Mouse (Mus musculus): ENCODE data around the gene Arntl. TPM values are rescaled to one million over a fixed set of nuclear protein-coding genes. Genes with fewer than 3 reads are reported as not detected.

The Arntl gene
- polyA plus RNA-seq, 1 experiment = 12.6 TPM

DNA sequence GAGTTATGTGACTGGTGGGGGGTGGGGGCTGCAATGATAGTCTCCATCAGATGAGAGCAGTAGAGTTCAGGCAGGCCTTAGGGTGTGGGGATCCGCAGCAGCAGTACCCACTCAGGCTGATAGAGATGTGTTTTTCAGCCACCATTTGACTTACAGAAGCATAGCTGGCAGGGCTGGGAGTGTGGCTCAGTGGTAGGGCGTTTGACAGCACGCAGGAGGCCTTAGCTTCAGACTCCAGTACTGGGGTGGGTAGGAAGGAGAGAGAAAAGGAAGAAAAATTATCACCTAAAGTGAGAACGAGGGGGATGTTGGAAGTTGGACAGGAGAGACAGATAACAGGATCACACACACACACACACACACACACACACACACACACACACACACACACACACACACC lies 71.2 kb downstream of the Arntl start:
- Histone ChIP-seq H3K4me3 (ENCODE audit: insufficient read depth, low read length) (no peak overlapping the region), H3K27ac (ENCODE audit: insufficient read depth, low read depth, low read length) (no peak overlapping the region), H3K4me1 (ENCODE audit: control insufficient read depth, insufficient read depth, low read length) (no peaks in the 10 kb centered on the region)
- TF ChIP-seq CTCF (IDR thresholded peaks at IDR 0.05; ENCODE audit: low read depth, low read length) (no peak), POLR2A (IDR thresholded peaks at IDR 0.05; ENCODE audit: borderline replicate concordance, low read depth, low read length) (no peak)

DNA sequence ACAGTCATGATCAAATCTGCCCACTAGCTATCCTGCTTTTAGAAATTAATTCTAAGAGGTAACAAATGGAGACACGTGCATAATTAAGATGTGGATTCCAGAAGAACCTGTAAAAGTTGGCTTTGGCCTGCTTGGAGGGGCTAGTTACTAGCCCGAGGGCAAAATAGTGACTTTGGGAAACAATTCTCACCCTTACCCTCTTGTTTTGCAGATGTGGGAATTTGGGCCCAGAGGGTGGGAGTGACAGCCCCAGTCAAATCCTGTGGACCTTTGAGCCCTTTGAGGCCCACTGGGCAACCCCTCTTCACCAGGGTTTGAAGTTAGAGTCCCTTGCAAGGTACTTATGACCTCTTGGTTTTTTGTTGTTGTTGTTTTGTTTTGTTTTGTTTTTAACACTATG lies 72.0 kb downstream of the Arntl start:
- H3K4me3 ChIP-seq (ENCODE audit: insufficient read depth, low read length) = no peak overlapping the region
- H3K4me1 ChIP-seq (ENCODE audit: control insufficient read depth, insufficient read depth, low read length) = no peaks in the 10 kb centered on the region
- no peak for TF ChIP-seq CTCF (IDR thresholded peaks at IDR 0.05; ENCODE audit: low read depth, low read length)
- no peak for TF ChIP-seq POLR2A (IDR thresholded peaks at IDR 0.05; ENCODE audit: borderline replicate concordance, low read depth, low read length)
- no peak overlapping the region for H3K27ac ChIP-seq (ENCODE audit: insufficient read depth, low read depth, low read length)

GRCm38 (mm10) chr7:113285405-113285804 lies 78.1 kb downstream of the Arntl start:
- peaks cover 28% of the 10 kb centered on the region for H3K4me1 ChIP-seq (ENCODE audit: control insufficient read depth, insufficient read depth, low read length)
- H3K4me3 ChIP-seq (ENCODE audit: insufficient read depth, low read length) = no peak overlapping the region
- no peak overlapping the region for H3K27ac ChIP-seq (ENCODE audit: insufficient read depth, low read depth, low read length)
- TF ChIP-seq POLR2A (IDR thresholded peaks at IDR 0.05; ENCODE audit: borderline replicate concordance, low read depth, low read length) (no peak), CTCF (IDR thresholded peaks at IDR 0.05; ENCODE audit: low read depth, low read length) (no peak)

DNA sequence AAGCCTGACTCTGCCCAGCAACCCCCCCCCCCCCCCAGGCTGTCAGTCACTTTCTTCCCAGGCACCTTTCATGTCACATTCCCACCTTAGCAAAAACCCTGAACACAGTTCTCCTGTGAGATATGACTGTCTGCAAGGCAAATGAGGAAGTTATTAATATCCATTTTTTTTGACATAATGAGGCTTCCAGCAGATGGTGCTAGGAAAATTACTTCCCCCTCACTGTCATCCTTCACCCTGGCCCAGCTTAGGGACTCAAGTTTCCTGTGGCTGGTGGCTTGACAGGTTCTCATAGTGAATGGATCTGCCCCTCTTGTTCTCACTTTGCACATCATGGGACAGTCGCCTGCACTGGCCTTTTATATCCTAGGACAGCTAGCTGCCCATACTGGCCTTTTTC lies 81.9 kb downstream of the Arntl start:
- Histone ChIP-seq H3K4me3 (ENCODE audit: insufficient read depth, low read length) (no peak overlapping the region), H3K27ac (ENCODE audit: insufficient read depth, low read depth, low read length) (no peak overlapping the region), H3K4me1 (ENCODE audit: control insufficient read depth, insufficient read depth, low read length) (peaks cover 28% of the 10 kb centered on the region)
- TF ChIP-seq POLR2A (IDR thresholded peaks at IDR 0.05; ENCODE audit: borderline replicate concordance, low read depth, low read length) (no peak), CTCF (IDR thresholded peaks at IDR 0.05; ENCODE audit: low read depth, low read length) (no peak)

GRCm38 (mm10) chr7:113291741-113292140 lies 84.5 kb downstream of the Arntl start:
- no peak overlapping the region for H3K27ac ChIP-seq (ENCODE audit: insufficient read depth, low read depth, low read length)
- TF ChIP-seq POLR2A (IDR thresholded peaks at IDR 0.05; ENCODE audit: borderline replicate concordance, low read depth, low read length) (no peak), CTCF (IDR thresholded peaks at IDR 0.05; ENCODE audit: low read depth, low read length) (no peak)
- no peak overlapping the region for H3K4me3 ChIP-seq (ENCODE audit: insufficient read depth, low read length)
- peaks cover 23% of the 10 kb centered on the region for H3K4me1 ChIP-seq (ENCODE audit: control insufficient read depth, insufficient read depth, low read length)

DNA sequence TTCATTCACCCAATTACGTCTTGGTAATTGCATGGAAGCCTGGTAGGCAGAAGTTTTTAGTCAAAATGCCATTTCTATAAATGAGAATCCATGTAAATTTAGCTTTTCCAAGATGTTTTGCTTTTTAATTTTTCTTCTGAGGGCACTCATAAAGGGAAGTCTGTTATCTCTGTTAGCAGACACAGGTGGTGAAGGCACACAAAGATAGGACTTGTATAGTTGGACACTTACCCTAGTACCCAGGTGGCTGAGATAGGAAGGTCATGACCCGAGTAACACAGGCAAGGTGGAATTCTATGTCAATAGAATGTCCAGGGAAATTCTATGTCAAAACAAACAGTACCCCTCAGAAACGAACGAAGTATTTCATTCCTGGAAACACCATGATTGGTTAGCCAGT lies 84.9 kb downstream of the Arntl start:
- TF ChIP-seq CTCF (IDR thresholded peaks at IDR 0.05; ENCODE audit: low read depth, low read length) (no peak), POLR2A (IDR thresholded peaks at IDR 0.05; ENCODE audit: borderline replicate concordance, low read depth, low read length) (no peak)
- H3K4me3 ChIP-seq (ENCODE audit: insufficient read depth, low read length) = no peak overlapping the region
- peaks cover 19% of the 10 kb centered on the region for H3K4me1 ChIP-seq (ENCODE audit: control insufficient read depth, insufficient read depth, low read length)
- H3K27ac ChIP-seq (ENCODE audit: insufficient read depth, low read depth, low read length) = no peak overlapping the region

- TF ChIP-seq POLR2A (IDR thresholded peaks at IDR 0.05; ENCODE audit: borderline replicate concordance, low read depth, low read length) (no peak), CTCF (IDR thresholded peaks at IDR 0.05; ENCODE audit: low read depth, low read length) (no peak)
- H3K27ac ChIP-seq (ENCODE audit: insufficient read depth, low read depth, low read length) = no peak overlapping the region
- H3K4me3 ChIP-seq (ENCODE audit: insufficient read depth, low read length) = no peak overlapping the region
- H3K4me1 ChIP-seq (ENCODE audit: control insufficient read depth, insufficient read depth, low read length) = peaks cover 4% of the 10 kb centered on the region
Observed at GRCm38 (mm10) chr7:113294598-113294997, 87.3 kb downstream of the Arntl start.

DNA sequence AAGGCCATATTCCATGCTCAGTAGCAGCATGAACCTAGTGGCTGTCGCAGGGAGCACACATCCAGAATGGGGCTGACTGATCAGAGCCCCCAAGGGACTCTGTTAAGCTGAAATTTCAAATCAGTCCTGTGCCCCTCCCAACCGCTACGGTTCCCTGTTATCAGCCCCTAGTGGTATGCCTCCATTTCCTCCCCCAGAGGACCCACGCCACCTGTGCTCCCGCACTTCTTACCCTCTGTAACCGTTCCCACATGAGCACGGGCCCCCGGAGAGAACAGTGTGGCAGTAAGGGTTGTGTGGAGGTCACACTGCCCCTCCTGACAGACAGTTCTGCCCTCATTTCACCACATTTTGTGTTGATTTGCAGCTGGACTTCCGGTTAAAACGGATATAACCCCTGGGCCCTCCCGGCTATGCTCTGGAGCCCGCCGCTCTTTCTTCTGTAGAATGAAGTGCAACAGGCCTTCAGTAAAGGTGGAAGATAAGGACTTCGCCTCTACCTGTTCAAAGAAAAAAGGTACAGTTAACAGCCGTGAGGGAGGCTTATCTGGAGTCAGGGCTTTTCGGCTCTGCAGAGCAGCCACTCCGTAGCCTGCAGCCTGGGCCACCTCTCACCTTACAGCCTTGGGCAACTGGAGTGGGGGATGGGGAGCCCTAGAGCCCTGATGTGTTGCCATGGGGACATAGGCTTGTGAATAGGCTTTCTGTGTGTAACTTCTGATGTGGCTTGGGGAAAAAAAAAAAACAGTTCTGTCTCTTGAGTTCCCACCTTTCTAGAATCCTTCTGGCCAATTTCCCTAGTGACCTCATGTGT lies 88.0 kb downstream of the Arntl start:
- Histone ChIP-seq H3K27ac (ENCODE audit: insufficient read depth, low read depth, low read length) (no peak overlapping the region), H3K4me1 (ENCODE audit: control insufficient read depth, insufficient read depth, low read length) (no peaks in the 10 kb centered on the region), H3K4me3 (ENCODE audit: insufficient read depth, low read length) (no peak overlapping the region)
- no peak for TF ChIP-seq CTCF (IDR thresholded peaks at IDR 0.05; ENCODE audit: low read depth, low read length)
- no peak for TF ChIP-seq POLR2A (IDR thresholded peaks at IDR 0.05; ENCODE audit: borderline replicate concordance, low read depth, low read length)

DNA sequence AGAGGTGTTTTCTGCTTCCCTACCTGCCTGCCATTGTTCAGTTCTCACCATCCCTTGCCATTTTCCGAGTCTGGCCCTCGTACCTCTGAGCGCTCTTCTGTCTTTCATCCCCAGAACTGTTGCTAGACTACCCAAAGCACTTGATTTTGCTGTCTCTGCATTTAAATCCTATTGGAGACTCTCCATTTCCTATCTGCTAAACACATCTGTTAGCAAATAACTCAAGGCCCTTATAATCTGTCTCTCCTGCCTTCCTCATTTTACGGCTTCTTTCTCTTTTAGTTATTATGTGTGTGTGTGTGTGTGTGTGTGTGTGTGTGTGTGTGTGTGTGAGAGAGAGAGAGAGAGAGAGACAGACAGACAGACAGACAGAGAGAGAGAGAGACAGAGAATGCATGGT lies 90.5 kb downstream of the Arntl start:
- no peak overlapping the region for H3K27ac ChIP-seq (ENCODE audit: insufficient read depth, low read depth, low read length)
- TF ChIP-seq POLR2A (IDR thresholded peaks at IDR 0.05; ENCODE audit: borderline replicate concordance, low read depth, low read length) (no peak), CTCF (IDR thresholded peaks at IDR 0.05; ENCODE audit: low read depth, low read length) (no peak)
- H3K4me1 ChIP-seq (ENCODE audit: control insufficient read depth, insufficient read depth, low read length) = no peaks in the 10 kb centered on the region

GRCm38 (mm10) chr7:113310136-113310535 lies 102.9 kb downstream of the Arntl start:
- no peak overlapping the region for H3K27ac ChIP-seq (ENCODE audit: insufficient read depth, low read depth, low read length)
- H3K4me1 ChIP-seq (ENCODE audit: control insufficient read depth, insufficient read depth, low read length) = peaks cover 15% of the 10 kb centered on the region
- H3K4me3 ChIP-seq (ENCODE audit: insufficient read depth, low read length) = no peak overlapping the region
- TF ChIP-seq CTCF (IDR thresholded peaks at IDR 0.05; ENCODE audit: low read depth, low read length) = no peak
- no peak for TF ChIP-seq POLR2A (IDR thresholded peaks at IDR 0.05; ENCODE audit: borderline replicate concordance, low read depth, low read length)

More for the DNA sequence above, 90.5 kb downstream of the Arntl start:
- no peak overlapping the region for H3K4me3 ChIP-seq (ENCODE audit: insufficient read depth, low read length)
